Mouse (Mus musculus): ENCODE results near the gene Mdn1. TPM values are rescaled to one million over a fixed set of nuclear protein-coding genes. Genes with fewer than 3 reads are reported as not detected.
A peak's percentile ranks its signal among the peaks of the same experiment; 100 is the strongest.

The Mdn1 gene
- total and polyA plus RNA-seq, 3 experiments, result 16.1 to 49.8 (median 44.5) TPM

- peak; percentile 28 for DNase-seq (ENCODE audit: low read depth, low spot score)
- peaks cover 0 to 30% of the 10 kb centered on the region in 2 experiments; a peak in 2 of 4 replicates for H3K36me3 ChIP-seq (ENCODE audit: control insufficient read depth in 1 of 2, insufficient read depth in 2 of 2, low read length in 2 of 2)
- H3K4me3 ChIP-seq (ENCODE audit: control insufficient read depth in 1 of 2, insufficient read depth in 1 of 2, low read depth in 2 of 2, low read length in 2 of 2), result no peak overlapping the region
- H3K27ac ChIP-seq (ENCODE audit: control insufficient read depth, low read depth, low read length), result no peak overlapping the region
- no peak overlapping the region for H3K9ac ChIP-seq (ENCODE audit: control insufficient read depth, low read depth, low read length, poor library complexity, severe bottlenecking)
- H3K4me1 ChIP-seq (ENCODE audit: control insufficient read depth in 1 of 2, insufficient read depth in 2 of 2, low read length in 2 of 2), result no peaks in the 10 kb centered on the region
- H3K9me3 ChIP-seq (replicated peaks; ENCODE audit: insufficient read depth, low read length), result no peaks in the 10 kb centered on the region
- H3K79me2 ChIP-seq (ENCODE audit: control insufficient read depth, insufficient read depth, low read length, poor library complexity), result no peaks in the 10 kb centered on the region
- no peaks in the 10 kb centered on the region for H3K27me3 ChIP-seq (ENCODE audit: control insufficient read depth in 1 of 2, insufficient read depth in 2 of 2, low read length in 2 of 2)
- no peak for TF ChIP-seq ZC3H11A (IDR thresholded peaks at IDR 0.05; ENCODE audit: low read depth, low read length)
- TF ChIP-seq MXI1 (IDR thresholded peaks at IDR 0.05; ENCODE audit: low read depth, low read length), result no peak
Observed at GRCm38 (mm10) chr4:32768046-32768445, 111.1 kb downstream of the Mdn1 start.

- Histone ChIP-seq H3K27ac (ENCODE audit: control insufficient read depth, low read depth, low read length) (no peak overlapping the region), H3K9me3 (replicated peaks; ENCODE audit: insufficient read depth, low read length) (no peaks in the 10 kb centered on the region), H3K4me1 (ENCODE audit: control insufficient read depth in 1 of 2, insufficient read depth in 2 of 2, low read length in 2 of 2) (no peaks in the 10 kb centered on the region), H3K36me3 (ENCODE audit: control insufficient read depth in 1 of 2, insufficient read depth in 2 of 2, low read length in 2 of 2) (peaks cover 0 to 29% of the 10 kb centered on the region in 2 experiments; a peak in 2 of 4 replicates), H3K9ac (ENCODE audit: control insufficient read depth, low read depth, low read length, poor library complexity, severe bottlenecking) (no peak overlapping the region), H3K79me2 (ENCODE audit: control insufficient read depth, insufficient read depth, low read length, poor library complexity) (no peaks in the 10 kb centered on the region), H3K27me3 (ENCODE audit: control insufficient read depth in 1 of 2, insufficient read depth in 2 of 2, low read length in 2 of 2) (no peaks in the 10 kb centered on the region), H3K4me3 (ENCODE audit: control insufficient read depth in 1 of 2, insufficient read depth in 1 of 2, low read depth in 2 of 2, low read length in 2 of 2) (no peak overlapping the region)
- TF ChIP-seq SMC3 (IDR thresholded peaks at IDR 0.05; ENCODE audit: low read depth, low read length) (peak; percentile 22; the same call in 1 of the 2 replicates), MYC (IDR thresholded peaks at IDR 0.05; ENCODE audit: low read depth, low read length) (no peak), CTCF (IDR thresholded peaks at IDR 0.05 in 2 of 3, conservative IDR thresholded peaks at IDR 0.05 in 1 of 3; ENCODE audit: control insufficient read depth in 1 of 3, insufficient read depth in 1 of 3, low read depth in 2 of 3, low read length in 3 of 3, poor library complexity in 1 of 3, severe bottlenecking in 1 of 3) (peak in 2 of 3 experiments; percentile 39 to 43; a peak in 4 of 6 replicates), RAD21 (IDR thresholded peaks at IDR 0.05; ENCODE audit: low read depth, low read length) (peak; percentile 41)
- no peak for DNase-seq (ENCODE audit: low read depth, low spot score)
Observed at GRCm38 (mm10) chr4:32770284-32770810, 113.4 kb downstream of the Mdn1 start.

GRCm38 (mm10) chr4:32779996-32780395 is 123.1 kb downstream of the Mdn1 start:
- H3K9me3 ChIP-seq (replicated peaks; ENCODE audit: insufficient read depth, low read length), result no peaks in the 10 kb centered on the region
- H3K9ac ChIP-seq (ENCODE audit: control insufficient read depth, low read depth, low read length, poor library complexity, severe bottlenecking), result no peak overlapping the region
- H3K4me3 ChIP-seq (ENCODE audit: control insufficient read depth in 1 of 2, insufficient read depth in 1 of 2, low read depth in 2 of 2, low read length in 2 of 2), result no peak overlapping the region
- H3K4me1 ChIP-seq (ENCODE audit: control insufficient read depth in 1 of 2, insufficient read depth in 2 of 2, low read length in 2 of 2), result no peaks in the 10 kb centered on the region
- no peak overlapping the region for H3K27ac ChIP-seq (ENCODE audit: control insufficient read depth, low read depth, low read length)
- no peaks in the 10 kb centered on the region for H3K27me3 ChIP-seq (ENCODE audit: control insufficient read depth in 1 of 2, insufficient read depth in 2 of 2, low read length in 2 of 2)
- H3K36me3 ChIP-seq (ENCODE audit: control insufficient read depth in 1 of 2, insufficient read depth in 2 of 2, low read length in 2 of 2), result peaks cover 0 to 4% of the 10 kb centered on the region in 2 experiments; a peak in 2 of 4 replicates
- DNase-seq (ENCODE audit: low read depth, low spot score), result peak; percentile 18
- peak; percentile 7; the same call in 1 of the 2 replicates for TF ChIP-seq TCF12 (IDR thresholded peaks at IDR 0.05; ENCODE audit: low read depth, low read length)
- no peak for TF ChIP-seq UBTF (IDR thresholded peaks at IDR 0.05; ENCODE audit: borderline replicate concordance, insufficient read depth, low read depth, low read length)
- H3K79me2 ChIP-seq (ENCODE audit: control insufficient read depth, insufficient read depth, low read length, poor library complexity), result no peaks in the 10 kb centered on the region

GRCm38 (mm10) chr4:32787110-32787509 is 130.2 kb downstream of the Mdn1 start:
- TF ChIP-seq SIN3A (IDR thresholded peaks at IDR 0.05; ENCODE audit: low read length), result no peak
- TF ChIP-seq TAL1 (IDR thresholded peaks at IDR 0.05; ENCODE audit: low read length), result no peak
- TF ChIP-seq POLR2A (IDR thresholded peaks at IDR 0.05; ENCODE audit: control insufficient read depth in 1 of 2, insufficient read depth in 1 of 2, low read depth in 1 of 2, low read length in 2 of 2, poor library complexity in 1 of 2), result no peak
- TF ChIP-seq ZC3H11A (IDR thresholded peaks at IDR 0.05; ENCODE audit: low read depth, low read length), result no peak
- TF ChIP-seq CTCF (IDR thresholded peaks at IDR 0.05 in 2 of 3, conservative IDR thresholded peaks at IDR 0.05 in 1 of 3; ENCODE audit: control insufficient read depth in 1 of 3, insufficient read depth in 1 of 3, low read depth in 2 of 3, low read length in 3 of 3, poor library complexity in 1 of 3, severe bottlenecking in 1 of 3), result no peak
- TF ChIP-seq UBTF (IDR thresholded peaks at IDR 0.05; ENCODE audit: borderline replicate concordance, insufficient read depth, low read depth, low read length), result no peak
- TF ChIP-seq USF1 (IDR thresholded peaks at IDR 0.05; ENCODE audit: low read depth, low read length), result no peak
- no peak for TF ChIP-seq MYC (IDR thresholded peaks at IDR 0.05; ENCODE audit: low read depth, low read length)
- TF ChIP-seq MYB (IDR thresholded peaks at IDR 0.05; ENCODE audit: low read depth, low read length), result no peak
- no peak for TF ChIP-seq KAT2A (conservative IDR thresholded peaks at IDR 0.05; ENCODE audit: low read depth, low read length)
- DNase-seq (ENCODE audit: low read depth, low spot score), result no peak
- H3K9me3 ChIP-seq (replicated peaks; ENCODE audit: insufficient read depth, low read length), result no peaks in the 10 kb centered on the region
- no peak overlapping the region for H3K4me3 ChIP-seq (ENCODE audit: control insufficient read depth in 1 of 2, insufficient read depth in 1 of 2, low read depth in 2 of 2, low read length in 2 of 2)
- H3K4me1 ChIP-seq (ENCODE audit: control insufficient read depth in 1 of 2, insufficient read depth in 2 of 2, low read length in 2 of 2), result no peaks in the 10 kb centered on the region
- no peaks in the 10 kb centered on the region for H3K79me2 ChIP-seq (ENCODE audit: control insufficient read depth, insufficient read depth, low read length, poor library complexity)
- H3K27ac ChIP-seq (ENCODE audit: control insufficient read depth, low read depth, low read length), result no peak overlapping the region
- no peaks in the 10 kb centered on the region for H3K27me3 ChIP-seq (ENCODE audit: control insufficient read depth in 1 of 2, insufficient read depth in 2 of 2, low read length in 2 of 2)
- no peak overlapping the region for H3K9ac ChIP-seq (ENCODE audit: control insufficient read depth, low read depth, low read length, poor library complexity, severe bottlenecking)
- H3K36me3 ChIP-seq (ENCODE audit: control insufficient read depth in 1 of 2, insufficient read depth in 2 of 2, low read length in 2 of 2), result no peaks in the 10 kb centered on the region
